Mouse (Mus musculus) embryo, embryonic 10.5 days (tissue): ENCODE results near the gene Atp6v1b1.
"Not testable (repeated sequence)": the region's sequence is repeated elsewhere in the genome, so short reads cannot be mapped to it uniquely, and the experiment has no call there.

Source experiments
- DNase-seq: peaks from one replicate; pipeline ENCODE4 v3.0.0-alpha.2; 2015; ENCODE audit warnings: low spot score

The Atp6v1b1 gene

GRCm38 (mm10) chr6:83775638-83776293 is 33.0 kb downstream of the Atp6v1b1 start, which contains the start of gene Tex261:
TSS of gene Tex261 (minus strand) at chr6:83775813.
- DNase-seq = peak; percentile 92

GRCm38 (mm10) chr6:83778306-83778705 is 35.5 kb downstream of the Atp6v1b1 start:
- no peak for DNase-seq

DNA sequence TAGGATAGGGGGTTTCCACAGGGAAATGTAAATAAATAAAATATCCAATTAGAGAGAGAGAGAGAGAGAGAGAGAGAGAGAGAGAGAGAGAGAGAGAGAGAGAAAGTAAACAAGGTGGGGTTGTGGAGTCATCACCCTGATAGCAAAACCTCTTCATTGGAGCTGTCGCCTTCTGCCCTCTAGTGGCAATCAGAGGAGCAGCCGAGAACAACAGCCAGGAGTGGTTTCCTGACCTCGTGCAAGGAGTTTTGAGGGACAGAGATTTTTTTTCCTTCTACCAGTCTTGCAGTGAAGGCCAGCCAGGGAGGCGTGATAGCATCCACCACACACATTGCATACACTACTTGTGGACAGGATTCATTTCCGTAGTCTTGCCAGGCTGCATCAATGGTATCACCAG is 36.2 kb downstream of the Atp6v1b1 start:
- DNase-seq = peak; percentile 77

GRCm38 (mm10) chr6:83786426-83786825 is 43.6 kb downstream of the Atp6v1b1 start:
- no peak for DNase-seq

- peak; percentile 40 for DNase-seq
These were observed 45.8 kb downstream of the Atp6v1b1 start for GRCm38 (mm10) chr6:83788554-83788953.

DNA sequence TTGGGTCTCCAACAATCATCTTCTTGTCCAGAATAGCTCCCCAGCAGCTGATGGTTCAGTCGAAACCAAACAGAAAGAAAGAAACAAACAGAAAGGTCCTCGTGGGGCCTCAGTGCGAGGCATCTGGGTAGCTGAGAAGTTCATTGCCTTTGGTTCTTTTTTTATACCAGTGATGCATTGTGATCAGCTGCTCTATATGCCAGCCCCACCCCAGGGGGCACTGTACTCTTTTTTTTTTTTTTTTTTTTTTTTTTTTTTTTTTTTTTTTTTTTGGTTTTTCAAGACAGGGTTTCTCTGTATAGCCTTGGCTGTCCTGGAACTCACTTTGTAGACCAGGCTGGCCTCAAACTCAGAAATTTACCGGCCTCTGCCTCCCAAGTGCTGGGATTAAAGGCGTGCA is 47.7 kb downstream of the Atp6v1b1 start:
- DNase-seq = not testable (repeated sequence)

GRCm38 (mm10) chr6:83791251-83791890 is 48.6 kb downstream of the Atp6v1b1 start:
- DNase-seq = no peak

DNA sequence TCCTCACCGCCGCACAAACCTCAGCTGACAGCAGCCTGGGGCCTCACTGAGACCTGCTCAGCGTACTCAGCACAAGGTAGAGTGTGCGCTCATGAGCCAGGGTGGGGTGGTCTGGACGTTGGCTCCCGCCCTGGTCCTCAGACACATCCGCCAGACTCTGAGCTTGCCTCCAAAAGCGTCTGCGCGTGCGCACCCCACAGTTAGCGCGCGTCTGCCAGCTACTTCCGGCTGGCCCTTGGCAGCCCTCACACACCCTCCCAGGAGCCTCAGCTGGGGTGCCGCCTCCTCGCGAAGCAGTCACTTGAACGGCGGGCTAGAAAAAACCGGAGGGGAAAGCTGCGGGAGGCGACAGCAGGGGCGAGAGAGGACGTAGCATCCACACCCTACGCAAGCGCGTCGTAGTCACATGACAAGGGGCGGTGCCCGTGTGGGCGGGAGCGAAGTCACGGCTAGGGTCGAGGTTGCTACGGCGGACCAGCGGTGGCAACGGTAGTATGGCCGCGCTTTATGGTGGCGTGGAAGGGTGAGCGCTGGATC is 52.0 kb downstream of the Atp6v1b1 start, which contains the start of gene Nagk:
Gene Nagk (plus strand): TSS at position 223 of the 537 bp plus-strand sequence.
- peak; percentile 93 for DNase-seq

DNA sequence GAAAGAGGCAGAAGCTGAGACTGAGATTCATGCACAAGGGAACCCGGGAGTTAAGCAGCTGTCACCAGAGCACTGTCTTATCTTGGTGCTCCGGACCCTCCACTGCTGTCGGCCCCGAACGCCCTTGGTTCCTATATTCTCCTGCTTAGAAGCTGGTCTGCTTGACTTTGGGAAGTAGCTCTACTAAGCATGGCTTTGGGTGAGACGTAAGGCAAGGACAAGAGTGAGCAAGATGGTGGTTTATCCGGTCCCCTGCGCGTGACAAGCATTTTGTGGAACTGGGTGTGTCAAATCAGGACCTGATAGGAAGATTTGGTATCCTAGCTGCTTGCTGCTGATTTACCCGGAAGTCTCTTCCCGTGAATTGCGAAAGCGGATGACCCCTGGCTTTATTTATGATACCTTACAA is 52.7 kb downstream of the Atp6v1b1 start:
- peak; percentile 38 for DNase-seq

DNA sequence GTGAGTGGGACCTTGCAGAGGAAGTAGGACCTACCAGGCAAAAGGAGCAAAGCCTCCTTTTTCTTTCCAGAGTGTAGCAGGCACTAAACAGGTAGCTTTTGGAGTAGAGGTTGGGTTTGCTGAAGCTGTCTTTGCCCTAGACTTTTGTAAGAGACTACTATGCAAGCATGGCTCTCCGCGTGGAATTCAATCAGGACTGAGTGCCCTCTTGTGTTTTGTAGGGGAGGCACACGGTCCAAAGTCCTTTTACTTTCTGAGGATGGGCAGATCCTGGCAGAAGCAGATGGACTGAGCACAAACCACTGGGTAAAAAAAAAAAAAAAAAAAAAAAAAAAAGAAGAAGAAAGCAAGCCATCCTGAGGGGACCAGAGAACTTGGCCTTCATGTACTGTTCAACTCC is 53.9 kb downstream of the Atp6v1b1 start:
- DNase-seq = no peak

- no peak for DNase-seq
These were observed 59.2 kb downstream of the Atp6v1b1 start for GRCm38 (mm10) chr6:83802033-83802432.

DNA sequence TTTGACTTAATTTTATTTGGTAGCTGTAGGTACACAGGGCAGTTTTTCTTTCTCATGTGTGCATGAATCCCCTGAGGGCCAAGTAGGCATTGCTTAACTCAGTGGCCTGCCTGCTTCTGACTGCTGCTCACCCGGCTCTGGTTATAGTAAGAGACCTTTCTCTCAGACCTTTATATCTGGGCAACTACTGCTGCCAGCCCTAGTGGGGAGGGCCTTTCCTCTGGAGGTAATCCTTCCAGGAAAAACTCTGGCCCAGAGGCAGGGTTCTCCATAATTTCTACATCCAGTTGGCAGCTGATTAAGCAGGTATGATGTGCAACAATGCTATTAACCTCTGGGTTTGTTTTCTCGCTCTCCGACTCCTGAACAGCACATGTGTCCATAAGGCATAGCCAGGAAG is 60.1 kb downstream of the Atp6v1b1 start:
- DNase-seq = no peak
